Mouse (Mus musculus) layer of hippocampus, adult 9-10 months (tissue): ENCODE results near the gene Syt6.
A peak's percentile ranks its signal among the peaks of the same experiment; 100 is the strongest.
"Not testable (repeated sequence)": the region's sequence is repeated elsewhere in the genome, so short reads cannot be mapped to it uniquely, and the experiment has no call there.

Experiments
- DNase-seq: peaks from one replicate; pipeline ENCODE4 v3.0.0; 2022; ENCODE audit warnings: low spot score

Syt6 gene

GRCm38 (mm10) chr3:103601011-103601410 is 26.0 kb downstream of the Syt6 start:
- DNase-seq: no peak

- no peak for DNase-seq
These were observed 26.5 kb downstream of the Syt6 start for GRCm38 (mm10) chr3:103601561-103601960.

GRCm38 (mm10) chr3:103606045-103606597 is 31.1 kb downstream of the Syt6 start:
- no peak for DNase-seq

- no peak for DNase-seq
These were observed 31.9 kb downstream of the Syt6 start for GRCm38 (mm10) chr3:103606660-103607595.

GRCm38 (mm10) chr3:103610231-103610630 is 35.2 kb downstream of the Syt6 start:
- no peak for DNase-seq

GRCm38 (mm10) chr3:103612636-103613355 is 37.8 kb downstream of the Syt6 start:
- DNase-seq: peak; percentile 25

GRCm38 (mm10) chr3:103615621-103616020 is 40.6 kb downstream of the Syt6 start:
- DNase-seq: no peak

- DNase-seq: no peak
These were observed 42.0 kb downstream of the Syt6 start for GRCm38 (mm10) chr3:103616981-103617380.

- no peak for DNase-seq
These were observed 45.1 kb downstream of the Syt6 start for GRCm38 (mm10) chr3:103620101-103620500.

- no peak for DNase-seq
These were observed 49.0 kb downstream of the Syt6 start for GRCm38 (mm10) chr3:103623893-103624470.

GRCm38 (mm10) chr3:103624591-103625051 is 49.6 kb downstream of the Syt6 start:
- DNase-seq: no peak

- no peak for DNase-seq
These were observed 50.1 kb downstream of the Syt6 start for GRCm38 (mm10) chr3:103625169-103625568.

GRCm38 (mm10) chr3:103626481-103626880 is 51.5 kb downstream of the Syt6 start:
- DNase-seq: no peak

- DNase-seq: no peak
These were observed 52.6 kb downstream of the Syt6 start for GRCm38 (mm10) chr3:103627661-103628060.

GRCm38 (mm10) chr3:103633124-103633523 is 58.1 kb downstream of the Syt6 start:
- no peak for DNase-seq

GRCm38 (mm10) chr3:103633831-103634230 is 58.8 kb downstream of the Syt6 start:
- DNase-seq: no peak

- DNase-seq: no peak
These were observed 59.2 kb downstream of the Syt6 start for GRCm38 (mm10) chr3:103634256-103634655.

GRCm38 (mm10) chr3:103637641-103638040 is 62.6 kb downstream of the Syt6 start:
- no peak for DNase-seq

GRCm38 (mm10) chr3:103640226-103640803 is 65.3 kb downstream of the Syt6 start:
- no peak for DNase-seq

GRCm38 (mm10) chr3:103641301-103641700 is 66.3 kb downstream of the Syt6 start:
- DNase-seq: no peak

- DNase-seq: not testable (repeated sequence)
These were observed 70.9 kb downstream of the Syt6 start, which contains the start of gene Atg4a-ps for GRCm38 (mm10) chr3:103645968-103646367. Gene Atg4a-ps (minus strand): TSS chr3:103646068.
